Mouse (Mus musculus) embryonic fibroblast, embryonic 13.5 days (primary cell): ENCODE measurements at regions not wholly inside any gene's neighbourhood (a gene's known extent, or its start where the extent isn't known, plus 50 kb on each side); places are given as distances from the start of the nearest gene placed in this dataset.

Experiments
- CTCF ChIP-seq: IDR thresholded peaks from 2 replicates; pipeline ENCODE4 v1.5.1; 2011; ENCODE audit warnings: mild to moderate bottlenecking, control low read depth, low read length, moderate library complexity, borderline replicate concordance; ENCODE audit not compliant: insufficient read depth
- POLR2A ChIP-seq: IDR thresholded peaks from 2 replicates; pipeline ENCODE4 v1.6.1; 2011; ENCODE audit warnings: low read depth, mild to moderate bottlenecking, control low read depth, low read length, moderate library complexity

- TF ChIP-seq CTCF (peak; percentile 76), POLR2A (no peak)
These were observed 63.4 kb upstream of the Got2 start for GRCm38 (mm10) chr8:95951794-95952193.
